Mouse (Mus musculus) frontal cortex, postnatal 25 days (tissue): ENCODE data around the gene Phactr2.
A peak's percentile ranks its signal among the peaks of the same experiment; 100 is the strongest.

Experiments used
- DNase-seq, 2 experiments: peaks; one replicate each; pipeline ENCODE4 v3.0.0; 2022; ENCODE audit warnings: low spot score in 2 of 2

Gene Phactr2

GRCm38 (mm10) chr10:13448283-13449045, 25.7 kb downstream of the Phactr2 start:
- DNase-seq: no peak

DNA sequence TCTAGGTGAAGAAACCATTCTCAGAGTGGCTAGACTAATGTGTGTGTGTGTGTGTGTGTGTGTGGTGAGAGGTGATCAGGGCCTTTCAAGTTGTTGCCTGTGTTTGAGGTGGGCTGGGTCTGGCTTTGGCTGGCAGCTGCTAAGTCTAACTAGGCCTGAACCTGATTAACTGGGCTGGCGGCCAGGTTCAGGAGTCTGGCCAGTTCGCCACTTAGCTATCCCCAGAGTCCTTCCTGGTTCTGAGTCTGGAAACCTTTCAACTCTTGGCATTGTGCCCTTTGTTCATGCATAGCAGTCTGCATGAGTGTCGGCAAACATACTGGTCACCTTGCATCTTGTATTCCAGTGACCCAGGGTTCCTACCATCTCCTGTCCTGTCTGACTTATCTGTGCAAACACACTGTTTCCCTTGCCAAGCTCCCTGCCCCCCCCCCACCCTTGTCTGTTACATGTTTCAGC, 27.4 kb downstream of the Phactr2 start:
- no peak for DNase-seq

DNA sequence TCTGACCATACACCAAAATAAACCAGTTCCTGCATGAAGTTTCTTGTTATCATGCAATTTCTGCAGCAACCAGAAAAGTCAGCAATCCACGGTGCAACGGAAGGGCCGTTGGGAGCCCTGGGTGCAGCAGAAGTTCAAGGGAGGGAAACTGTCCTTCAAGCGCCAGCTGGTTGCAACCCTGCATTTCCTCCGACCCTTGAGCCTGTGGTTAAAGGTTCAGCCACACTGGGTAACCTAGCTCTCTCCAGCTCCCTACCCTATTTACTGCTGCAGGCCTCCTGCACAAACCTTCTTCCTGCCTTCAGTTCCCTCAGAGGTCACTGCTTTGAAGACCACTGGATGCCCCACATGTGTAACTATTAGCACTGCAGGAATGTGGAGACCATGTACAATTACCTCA, 30.0 kb downstream of the Phactr2 start:
- no peak for DNase-seq

DNA sequence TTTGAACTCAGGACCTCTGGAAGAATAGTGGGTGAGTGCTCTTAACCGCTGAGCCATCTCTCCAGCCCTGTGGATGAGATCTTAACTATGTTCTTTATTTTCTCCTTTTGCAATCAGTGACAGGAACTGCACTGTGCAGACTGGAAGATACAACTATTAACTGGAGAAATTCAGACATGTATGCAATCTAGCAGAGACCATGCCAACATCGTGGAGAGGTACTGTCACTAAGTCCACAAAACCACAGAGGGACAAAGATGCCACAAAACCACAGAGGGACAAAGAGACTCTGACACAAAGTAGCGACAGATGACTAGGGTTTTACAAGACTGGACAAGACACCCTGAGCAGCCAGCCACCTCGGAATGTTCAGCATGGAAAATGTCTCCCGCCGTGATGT, 30.6 kb downstream of the Phactr2 start:
- DNase-seq: no peak

DNA sequence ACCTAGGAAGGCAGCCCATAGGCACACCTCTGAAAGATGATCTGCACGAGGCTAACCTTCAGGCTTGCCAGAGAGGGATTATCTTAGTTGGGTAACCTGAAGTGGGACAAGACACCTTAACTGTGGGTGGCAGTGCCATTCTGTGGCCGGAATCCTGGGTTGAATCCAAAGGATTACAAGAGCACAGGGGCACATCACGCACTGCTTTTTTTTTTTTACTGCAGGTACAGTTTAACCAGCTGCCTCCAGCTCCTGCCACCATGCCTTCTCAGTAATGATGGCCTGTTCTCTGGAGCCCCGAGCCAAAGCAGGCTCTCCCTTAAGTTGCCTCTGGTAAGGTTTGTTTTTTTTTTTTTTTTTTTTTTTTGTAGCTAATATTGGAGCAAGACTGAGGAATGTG, 33.9 kb downstream of the Phactr2 start:
- DNase-seq: no peak

- no peak for DNase-seq
Measured at GRCm38 (mm10) chr10:13438118-13438821, 35.9 kb downstream of the Phactr2 start.

GRCm38 (mm10) chr10:13437011-13437410, 37.2 kb downstream of the Phactr2 start:
- no peak for DNase-seq

GRCm38 (mm10) chr10:13433016-13433415, 41.2 kb downstream of the Phactr2 start:
- no peak for DNase-seq

DNA sequence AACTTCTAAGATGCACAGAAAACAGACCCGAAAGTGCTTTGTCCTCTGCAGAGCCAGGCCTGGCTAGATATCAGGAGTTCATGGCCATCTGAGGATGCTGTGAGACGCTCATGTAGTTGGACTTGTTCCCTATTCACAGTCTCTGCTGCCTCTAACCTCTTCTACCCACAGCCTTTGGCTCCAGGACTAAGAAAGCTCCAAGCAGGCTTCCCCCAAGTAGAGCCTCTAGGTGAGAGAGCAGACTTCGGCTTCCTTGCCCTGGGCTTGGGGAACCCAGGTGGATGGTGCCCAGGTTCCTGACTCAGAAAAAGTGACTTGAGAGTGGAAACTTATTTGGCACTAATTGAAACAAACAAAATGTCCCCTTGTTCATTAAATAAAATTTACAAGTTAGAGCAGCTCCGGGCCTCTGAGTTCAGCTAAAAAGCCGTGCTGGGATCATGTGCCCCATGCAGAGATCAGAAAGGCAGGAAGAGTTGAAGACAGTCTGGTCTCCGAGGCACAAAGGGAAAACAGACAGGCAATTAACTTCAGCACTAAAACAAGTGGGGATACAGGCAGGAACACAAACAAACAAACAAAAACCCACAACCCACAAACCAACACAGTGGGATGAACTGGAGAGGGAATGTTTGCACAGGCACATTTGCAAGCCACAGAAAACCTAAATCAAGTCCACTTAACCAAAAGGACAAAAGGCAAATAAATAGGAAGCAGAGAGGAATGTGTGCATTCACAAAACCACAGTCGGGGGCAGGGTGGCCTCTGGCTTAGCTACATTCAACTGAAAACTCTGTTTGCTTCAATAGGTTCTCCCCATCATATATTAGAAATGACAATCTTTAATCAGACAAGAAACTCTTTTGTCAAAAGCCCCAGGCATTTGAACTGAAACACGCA, 42.3 kb downstream of the Phactr2 start:
- no peak for DNase-seq

DNA sequence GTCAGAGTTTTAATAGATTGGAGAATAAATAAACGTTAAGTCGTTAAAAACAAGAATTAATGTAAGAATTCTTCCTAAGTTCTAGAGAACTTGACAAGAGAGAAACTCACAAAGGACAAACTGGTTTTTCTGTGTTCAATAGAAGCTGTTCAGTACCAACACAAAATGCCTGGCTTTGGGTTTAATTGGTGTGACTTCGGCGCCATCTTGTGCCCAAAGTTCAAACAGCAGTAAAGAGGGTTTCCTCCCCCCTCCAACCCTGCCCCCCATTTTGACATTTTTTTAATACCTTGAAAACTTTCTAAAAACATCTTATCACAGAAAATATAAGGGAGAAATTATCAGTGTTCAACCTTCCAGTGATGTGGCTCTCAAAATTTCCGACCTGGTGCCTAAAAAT, 44.4 kb downstream of the Phactr2 start:
- DNase-seq: peak; percentile 58 to 62

DNA sequence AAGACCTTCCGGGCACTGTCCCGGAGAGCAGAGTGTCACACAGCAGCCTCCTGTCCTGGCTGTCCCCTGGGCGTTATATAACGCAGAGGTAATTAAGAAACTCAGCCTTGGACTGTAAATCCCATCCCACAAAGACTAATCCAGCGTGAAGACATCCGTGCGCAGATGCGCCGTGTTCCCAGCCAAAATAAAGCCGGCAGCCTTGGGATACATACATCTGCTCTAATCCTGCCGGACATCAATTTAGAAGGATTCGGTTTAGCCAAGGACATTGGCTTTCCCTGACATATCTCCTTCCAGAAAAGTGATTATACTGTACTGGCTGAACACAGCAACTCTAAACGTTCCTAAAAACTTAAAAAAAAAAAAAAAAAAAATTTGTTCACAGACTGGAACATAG, 45.0 kb downstream of the Phactr2 start:
- DNase-seq: no peak

DNA sequence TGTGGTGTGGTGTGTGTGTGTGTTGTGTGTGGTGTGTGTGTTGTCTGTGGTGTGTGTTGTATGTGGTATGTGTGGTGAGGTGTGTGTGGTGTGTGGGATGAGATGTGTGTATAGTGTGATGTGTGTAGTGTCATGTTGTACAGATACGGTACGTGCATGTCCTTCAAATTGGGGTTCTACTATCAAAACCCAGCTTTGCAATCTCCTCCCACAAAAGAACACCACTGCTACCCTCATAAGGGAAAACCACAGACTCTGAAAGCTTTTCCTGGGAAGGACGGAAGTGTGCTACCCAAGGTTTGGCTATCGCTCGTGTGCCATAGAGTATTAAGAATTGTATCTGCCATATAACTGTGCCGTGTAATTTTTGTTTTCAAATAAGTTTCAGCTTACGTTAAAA, 45.7 kb downstream of the Phactr2 start:
- no peak for DNase-seq

GRCm38 (mm10) chr10:13427599-13427998, 46.6 kb downstream of the Phactr2 start:
- DNase-seq: no peak

- no peak for DNase-seq
Measured at GRCm38 (mm10) chr10:13425198-13425597, 49.0 kb downstream of the Phactr2 start.

DNA sequence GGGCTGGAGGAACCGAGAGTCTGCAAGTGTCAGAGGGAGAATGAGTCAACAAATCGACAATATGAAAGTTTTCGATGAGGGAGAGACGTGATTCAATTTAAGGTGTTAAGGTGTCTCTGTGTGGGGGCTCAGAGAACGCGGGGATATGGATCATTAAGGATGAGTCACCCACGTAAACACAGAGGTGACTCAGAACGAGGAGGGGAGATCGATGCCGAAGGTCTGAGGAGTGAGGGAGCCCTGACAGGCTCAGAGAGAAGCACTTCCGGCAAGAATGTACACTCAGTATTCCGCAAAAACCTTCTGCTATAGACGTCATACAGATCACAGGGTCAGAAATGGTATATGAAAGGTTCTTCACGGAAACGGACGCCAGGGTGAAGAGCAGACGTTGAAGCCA, 49.7 kb downstream of the Phactr2 start:
- no peak for DNase-seq

GRCm38 (mm10) chr10:13424015-13424414, 50.2 kb downstream of the Phactr2 start:
- no peak for DNase-seq

DNA sequence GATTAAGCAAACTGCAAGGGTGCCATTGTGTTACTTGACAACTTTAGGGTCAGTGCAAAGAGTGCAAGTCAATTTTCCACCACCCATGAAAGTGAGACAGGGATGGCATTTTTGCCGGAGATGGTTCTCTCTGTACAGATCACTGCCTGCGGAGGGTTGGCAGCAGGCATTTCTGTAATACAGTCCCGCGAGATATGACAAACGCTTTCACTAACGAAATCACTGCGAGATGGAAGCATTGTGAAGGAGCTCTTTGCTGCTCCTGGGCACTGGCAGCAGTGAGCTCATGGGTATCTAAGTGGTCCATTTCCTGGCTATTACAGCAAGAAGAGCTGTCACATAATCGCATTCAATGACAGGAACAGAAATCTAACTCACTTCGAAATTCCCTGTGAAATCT, 52.1 kb downstream of the Phactr2 start:
- DNase-seq: no peak

- DNase-seq: no peak
Measured at GRCm38 (mm10) chr10:13419246-13419645, 55.0 kb downstream of the Phactr2 start.

DNA sequence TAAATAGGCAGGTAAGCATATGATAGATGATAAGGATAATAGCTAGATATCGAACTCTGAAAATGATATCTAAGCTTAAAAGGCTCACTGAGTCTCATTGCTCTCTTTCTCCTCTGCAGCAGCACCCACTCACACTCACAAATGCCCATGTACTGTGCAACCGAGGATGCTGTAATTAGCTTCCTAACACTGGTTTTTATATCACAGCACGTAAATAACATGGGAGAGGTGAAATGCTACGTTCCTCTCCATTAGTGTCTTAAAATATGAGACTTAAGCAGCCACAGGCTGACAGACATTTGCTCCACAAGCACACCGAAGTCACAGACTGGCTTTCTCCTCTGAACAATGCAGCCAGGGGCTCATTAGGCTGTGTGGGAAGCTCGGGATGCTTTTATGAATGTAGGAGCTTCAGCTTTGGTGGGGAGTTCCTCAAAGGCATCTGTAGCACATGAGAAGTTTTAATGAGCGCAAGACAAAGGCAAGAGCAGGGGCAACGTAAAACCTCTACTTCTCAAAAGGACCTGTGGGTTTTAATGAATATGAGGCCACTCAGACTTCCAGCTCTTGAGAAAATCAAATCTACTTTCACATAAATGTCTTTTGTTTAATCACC, 58.6 kb downstream of the Phactr2 start:
- DNase-seq: no peak

DNA sequence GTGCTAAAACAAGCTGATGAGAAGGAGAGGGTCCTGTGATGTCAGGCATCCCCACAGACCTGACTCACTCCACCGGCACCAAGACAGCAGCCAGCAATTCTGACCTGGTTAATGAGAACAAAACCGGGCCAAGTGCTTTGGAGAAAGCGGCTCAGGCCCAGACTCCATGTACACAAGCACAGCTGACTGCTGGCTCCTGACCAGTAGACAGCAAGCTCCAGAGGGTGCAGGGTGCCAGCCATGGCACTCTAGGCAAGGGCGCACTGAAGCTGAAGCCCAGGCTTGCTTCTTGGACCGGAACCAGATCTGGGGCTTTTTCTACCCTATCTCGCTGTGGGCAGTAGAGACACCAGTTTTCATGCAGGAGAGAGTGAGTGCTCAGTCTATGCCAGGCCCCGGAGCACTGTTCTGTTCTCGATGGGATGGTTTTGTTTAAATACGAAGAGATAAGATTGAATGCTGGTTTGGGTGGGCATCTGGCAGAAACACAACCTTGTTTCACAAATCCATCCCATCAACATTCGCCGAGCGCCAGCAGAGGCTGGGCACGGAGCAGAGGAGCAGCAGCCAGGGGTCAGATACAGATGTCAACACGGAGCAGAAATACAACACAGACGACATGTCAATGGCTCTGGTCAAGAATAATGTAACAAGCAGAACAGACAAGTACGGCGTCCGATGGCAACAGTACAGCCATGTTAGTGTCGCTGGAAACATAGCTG, 61.8 kb downstream of the Phactr2 start:
- no peak for DNase-seq

- no peak for DNase-seq
Measured at GRCm38 (mm10) chr10:13411056-13411455, 63.2 kb downstream of the Phactr2 start.
